Mouse (Mus musculus): ENCODE data around the gene Gm16253. TPM values are rescaled to one million over a fixed set of nuclear protein-coding genes. Genes with fewer than 3 reads are reported as not detected.

The Gm16253 gene
- total and polyA plus RNA-seq, 3 experiments: 1.4 TPM; not detected in 2

DNA sequence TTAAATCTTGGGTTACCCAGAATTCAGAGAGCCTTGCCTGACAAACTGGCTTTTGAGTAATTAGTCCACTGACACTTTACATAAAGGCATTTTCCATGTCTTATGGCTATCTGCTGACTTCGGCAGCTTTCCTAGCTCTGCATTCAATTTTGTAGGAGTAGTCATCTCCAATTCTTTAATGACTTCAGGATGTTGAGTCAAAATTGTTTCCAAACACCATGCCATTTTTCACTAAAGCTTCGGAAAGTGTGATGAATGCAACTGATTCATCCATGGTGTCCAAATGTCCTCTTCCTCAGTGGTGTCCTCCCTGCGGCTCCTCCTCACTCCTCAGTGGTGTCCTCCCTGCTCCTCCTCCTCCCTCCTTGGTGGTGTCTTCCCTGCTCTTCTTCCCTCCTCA is 41.2 kb downstream of the Gm16253 start:
- Histone ChIP-seq H3K4me1 (ENCODE audit: control insufficient read depth in 1 of 2, insufficient read depth in 2 of 2, low read length in 2 of 2) (no peaks in the 10 kb centered on the region), H3K79me2 (ENCODE audit: control insufficient read depth, insufficient read depth, low read length, poor library complexity) (no peaks in the 10 kb centered on the region), H3K9me3 (replicated peaks; ENCODE audit: insufficient read depth, low read length) (no peaks in the 10 kb centered on the region), H3K4me3 (ENCODE audit: control insufficient read depth in 1 of 2, insufficient read depth in 1 of 2, low read depth in 2 of 2, low read length in 2 of 2) (no peak overlapping the region), H3K27me3 (ENCODE audit: control insufficient read depth in 1 of 2, insufficient read depth in 2 of 2, low read length in 2 of 2) (no peaks in the 10 kb centered on the region), H3K9ac (ENCODE audit: control insufficient read depth, low read depth, low read length, poor library complexity, severe bottlenecking) (no peak overlapping the region), H3K36me3 (ENCODE audit: control insufficient read depth in 1 of 2, insufficient read depth in 2 of 2, low read length in 2 of 2) (peaks cover 0 to 11% of the 10 kb centered on the region in 2 experiments; a peak in 2 of 4 replicates), H3K27ac (ENCODE audit: control insufficient read depth, low read depth, low read length) (no peak overlapping the region)
- TF ChIP-seq NELFE (IDR thresholded peaks at IDR 0.05; ENCODE audit: low read depth, low read length) (no peak), RCOR1 (IDR thresholded peaks at IDR 0.05; ENCODE audit: low read depth, low read length) (no peak), CHD2 (IDR thresholded peaks at IDR 0.05; ENCODE audit: low read length) (no peak), MAFK (IDR thresholded peaks at IDR 0.05; ENCODE audit: borderline replicate concordance, low read depth, low read length) (no peak), SIN3A (IDR thresholded peaks at IDR 0.05; ENCODE audit: low read length) (no peak), CTCF (IDR thresholded peaks at IDR 0.05 in 2 of 3, conservative IDR thresholded peaks at IDR 0.05 in 1 of 3; ENCODE audit: control insufficient read depth in 1 of 3, insufficient read depth in 1 of 3, low read depth in 2 of 3, low read length in 3 of 3, poor library complexity in 1 of 3, severe bottlenecking in 1 of 3) (no peak), NRF1 (IDR thresholded peaks at IDR 0.05; ENCODE audit: insufficient read depth, low read depth, low read length, poor library complexity, severe bottlenecking) (no peak), JUND (IDR thresholded peaks at IDR 0.05; ENCODE audit: low read depth, low read length) (no peak), USF2 (IDR thresholded peaks at IDR 0.05; ENCODE audit: borderline replicate concordance in 1 of 2, insufficient read depth in 1 of 2, low read depth in 1 of 2, low read length in 2 of 2) (no peak), MYB (IDR thresholded peaks at IDR 0.05; ENCODE audit: low read depth, low read length) (no peak), ZC3H11A (IDR thresholded peaks at IDR 0.05; ENCODE audit: low read depth, low read length) (no peak), ZNF384 (IDR thresholded peaks at IDR 0.05; ENCODE audit: low read depth, low read length) (no peak), BHLHE40 (IDR thresholded peaks at IDR 0.05; ENCODE audit: borderline replicate concordance, low read depth, low read length) (no peak), MAX (IDR thresholded peaks at IDR 0.05; ENCODE audit: low read length) (no peak), KAT2A (conservative IDR thresholded peaks at IDR 0.05; ENCODE audit: low read depth, low read length) (no peak), MEF2A (IDR thresholded peaks at IDR 0.05; ENCODE audit: extremely low read depth, insufficient replicate concordance, low read depth, low read length, poor library complexity, severe bottlenecking) (no peak), POLR2AphosphoS2 (IDR thresholded peaks at IDR 0.05; ENCODE audit: low read length) (no peak), MAZ (IDR thresholded peaks at IDR 0.05; ENCODE audit: low read depth, low read length) (no peak), TAL1 (IDR thresholded peaks at IDR 0.05; ENCODE audit: low read length) (no peak), POLR2A (IDR thresholded peaks at IDR 0.05; ENCODE audit: control insufficient read depth in 1 of 2, insufficient read depth in 1 of 2, low read depth in 1 of 2, low read length in 2 of 2, poor library complexity in 1 of 2) (no peak)
- no peak for DNase-seq (ENCODE audit: low read depth, low spot score)

DNA sequence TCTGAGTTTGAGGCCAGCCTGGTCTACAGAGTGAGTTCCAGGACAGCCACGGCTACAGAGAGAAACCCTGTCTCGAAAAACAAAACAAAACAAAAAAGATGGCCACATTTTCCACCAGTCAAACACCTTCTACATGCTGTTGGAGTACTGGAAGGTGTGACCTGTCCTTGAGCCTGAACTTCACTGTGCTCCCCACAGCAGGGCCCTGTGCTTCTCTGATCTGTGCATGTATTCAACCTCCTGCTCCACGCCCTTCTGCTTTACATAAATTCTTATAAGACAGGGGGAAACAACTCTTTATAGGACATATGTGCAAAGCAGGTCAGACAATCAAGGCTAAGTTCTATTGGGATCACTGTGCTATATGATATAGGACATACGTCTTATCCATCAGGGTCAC is 46.4 kb downstream of the Gm16253 start:
- H3K27me3 ChIP-seq (ENCODE audit: control insufficient read depth in 1 of 2, insufficient read depth in 2 of 2, low read length in 2 of 2): no peaks in the 10 kb centered on the region
- no peak for TF ChIP-seq POLR2A (IDR thresholded peaks at IDR 0.05; ENCODE audit: control insufficient read depth in 1 of 2, insufficient read depth in 1 of 2, low read depth in 1 of 2, low read length in 2 of 2, poor library complexity in 1 of 2)
- no peak for TF ChIP-seq CHD1 (IDR thresholded peaks at IDR 0.05; ENCODE audit: low read depth, low read length)
- TF ChIP-seq POLR2AphosphoS5 (IDR thresholded peaks at IDR 0.05; ENCODE audit: borderline replicate concordance, low read depth, low read length): no peak
- no peak for TF ChIP-seq MAX (IDR thresholded peaks at IDR 0.05; ENCODE audit: low read length)
- H3K9me3 ChIP-seq (replicated peaks; ENCODE audit: insufficient read depth, low read length): no peaks in the 10 kb centered on the region
- H3K4me3 ChIP-seq (ENCODE audit: control insufficient read depth in 1 of 2, insufficient read depth in 1 of 2, low read depth in 2 of 2, low read length in 2 of 2): no peak overlapping the region
- H3K9ac ChIP-seq (ENCODE audit: control insufficient read depth, low read depth, low read length, poor library complexity, severe bottlenecking): no peak overlapping the region
- H3K27ac ChIP-seq (ENCODE audit: control insufficient read depth, low read depth, low read length): no peak overlapping the region
- peaks cover 3% of the 10 kb centered on the region; the same call in 1 of the 2 replicates for H3K79me2 ChIP-seq (ENCODE audit: control insufficient read depth, insufficient read depth, low read length, poor library complexity)
- peaks cover 0 to 12% of the 10 kb centered on the region in 2 experiments; a peak in 2 of 4 replicates for H3K36me3 ChIP-seq (ENCODE audit: control insufficient read depth in 1 of 2, insufficient read depth in 2 of 2, low read length in 2 of 2)
- DNase-seq (ENCODE audit: low read depth, low spot score): no peak
- H3K4me1 ChIP-seq (ENCODE audit: control insufficient read depth in 1 of 2, insufficient read depth in 2 of 2, low read length in 2 of 2): peaks cover 4% of the 10 kb centered on the region in 2 experiments; a peak in 3 of 4 replicates

Measured in MEL (cell line).